Mouse (Mus musculus): ENCODE measurements around the gene Sun2. TPM values are rescaled to one million over a fixed set of nuclear protein-coding genes. Genes with fewer than 3 reads are reported as not detected.
A peak's percentile ranks its signal among the peaks of the same experiment; 100 is the strongest.

Gene Sun2
- polyA plus RNA-seq, 1 experiment from 2014 or later, result 6.8 TPM

DNA sequence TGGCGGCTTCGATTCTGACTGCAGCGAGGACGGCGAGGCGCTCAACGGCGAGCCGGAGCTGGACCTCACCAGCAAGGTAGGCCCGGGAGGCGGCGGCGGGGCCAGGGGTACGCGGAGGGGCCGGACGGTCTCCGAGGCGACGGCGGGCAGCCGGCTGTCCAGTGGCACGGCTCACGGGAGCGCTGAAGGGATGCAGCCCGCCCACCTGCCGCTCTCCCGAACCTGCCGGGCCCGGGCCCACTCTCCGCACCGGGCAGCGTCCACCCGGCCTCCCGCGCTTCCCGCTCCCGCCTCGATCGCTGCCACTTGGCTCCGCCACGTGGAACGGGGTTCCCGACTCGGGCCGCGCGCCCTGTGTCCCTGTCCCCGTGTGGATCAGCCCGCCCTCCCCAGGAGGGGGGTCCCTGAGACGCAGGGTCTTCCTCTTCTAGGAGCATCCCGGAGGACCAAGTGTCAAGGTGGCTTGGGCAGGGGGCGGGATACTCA is 51.3 kb downstream of the Sun2 start:
- no peak; the same call in 1 of the 2 replicates for ATAC-seq (ENCODE audit: insufficient number of reproducible peaks, insufficient read depth, low FRiP score, low read depth)
- Histone ChIP-seq H3K9me3 (ENCODE audit: control insufficient read depth, low read depth, low read length) (no peaks in the 10 kb centered on the region), H3K4me3 (ENCODE audit: low read depth, low read length) (peak overlapping the region; percentile 87), H3K36me3 (ENCODE audit: control insufficient read depth, insufficient read depth, low read length) (no peaks in the 10 kb centered on the region; the same call in 1 of the 2 replicates), H3K4me2 (replicated peaks; ENCODE audit: low read depth, low read length) (peak overlapping the region; percentile 98), H3K4me1 (ENCODE audit: control insufficient read depth, insufficient read depth, low read length) (peaks cover 28% of the 10 kb centered on the region), H3K27me3 (ENCODE audit: control insufficient read depth, insufficient read depth, low read length) (no peaks in the 10 kb centered on the region), H3K9ac (replicated peaks; ENCODE audit: low read depth, low read length) (peak overlapping the region; percentile 89), H3K27ac (ENCODE audit: low read length) (peak overlapping the region; percentile 72; the same call in 1 of the 2 replicates)
- WGBS, result 0% methylated on average over 47 of the region's 53 CpGs

GRCm38 (mm10) chr15:79690426-79691022 is 51.8 kb downstream of the Sun2 start, which contains the start of gene Gtpbp1:
TSS of gene Gtpbp1 (plus strand) at chr15:79690845.
- H3K27me3 ChIP-seq (ENCODE audit: control insufficient read depth, insufficient read depth, low read length), result no peaks in the 10 kb centered on the region
- peak within 1 kb of the TSS; percentile 72; the same call in 1 of the 2 replicates for H3K27ac ChIP-seq (ENCODE audit: low read length)
- H3K4me2 ChIP-seq (replicated peaks; ENCODE audit: low read depth, low read length), result peak within 1 kb of the TSS; percentile 98
- peak within 1 kb of the TSS; percentile 89 for H3K9ac ChIP-seq (replicated peaks; ENCODE audit: low read depth, low read length)
- H3K4me1 ChIP-seq (ENCODE audit: control insufficient read depth, insufficient read depth, low read length), result peaks cover 34% of the 10 kb centered on the region
- WGBS, result under 1% methylated on average over 45 of the region's 45 CpGs
- no peaks in the 10 kb centered on the region for H3K9me3 ChIP-seq (ENCODE audit: control insufficient read depth, low read depth, low read length)
- no peaks in the 10 kb centered on the region for H3K36me3 ChIP-seq (ENCODE audit: control insufficient read depth, insufficient read depth, low read length)
- peak; percentile 96 for ATAC-seq (ENCODE audit: insufficient number of reproducible peaks, insufficient read depth, low FRiP score, low read depth)
- peak within 1 kb of the TSS; percentile 87 for H3K4me3 ChIP-seq (ENCODE audit: low read depth, low read length)

DNA sequence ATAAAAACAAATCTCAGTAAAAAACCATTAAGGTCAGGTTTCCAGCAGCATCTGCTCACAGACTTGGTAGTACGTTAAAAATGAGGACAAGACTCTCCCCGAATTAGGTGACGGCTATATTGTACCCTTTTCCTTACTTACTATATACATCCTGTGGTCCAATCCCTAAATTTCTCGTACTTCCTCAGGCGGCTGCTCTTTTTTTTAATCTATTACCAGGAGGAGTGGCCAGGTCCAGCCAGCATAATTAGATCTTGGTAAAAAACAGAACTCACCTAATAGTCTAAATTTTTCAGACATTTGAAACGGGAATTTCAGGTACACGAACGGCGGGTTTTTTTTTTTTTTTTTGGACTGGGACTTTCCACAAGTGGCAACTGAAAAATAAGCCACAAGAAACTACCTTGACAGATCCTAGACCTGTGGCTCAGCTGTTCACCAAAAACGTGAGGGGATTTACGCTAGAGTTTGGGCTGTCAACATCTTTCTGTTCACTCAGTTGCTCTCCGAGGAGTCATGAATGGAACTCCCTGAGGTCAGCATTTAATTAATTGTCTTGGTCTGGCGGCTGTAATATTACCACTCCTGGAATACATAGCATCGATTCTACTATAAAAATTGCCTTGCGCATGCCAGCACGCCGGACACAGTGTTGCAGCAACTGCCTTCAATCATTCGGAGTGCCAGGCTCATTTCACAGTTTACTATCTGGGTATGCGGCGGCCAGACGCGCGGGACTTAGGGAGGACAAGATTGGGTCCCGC is 52.5 kb downstream of the Sun2 start:
- Histone ChIP-seq H3K4me3 (ENCODE audit: low read depth, low read length) (peak overlapping the region; percentile 25), H3K9ac (replicated peaks; ENCODE audit: low read depth, low read length) (no peak overlapping the region), H3K4me1 (ENCODE audit: control insufficient read depth, insufficient read depth, low read length) (peaks cover 40% of the 10 kb centered on the region), H3K27me3 (ENCODE audit: control insufficient read depth, insufficient read depth, low read length) (no peaks in the 10 kb centered on the region), H3K27ac (ENCODE audit: low read length) (no peak overlapping the region), H3K36me3 (ENCODE audit: control insufficient read depth, insufficient read depth, low read length) (no peaks in the 10 kb centered on the region), H3K9me3 (ENCODE audit: control insufficient read depth, low read depth, low read length) (no peaks in the 10 kb centered on the region), H3K4me2 (replicated peaks; ENCODE audit: low read depth, low read length) (peak overlapping the region; percentile 50)
- 14% methylated on average over 24 of the region's 24 CpGs for WGBS
- no peak for ATAC-seq (ENCODE audit: insufficient number of reproducible peaks, insufficient read depth, low FRiP score, low read depth)

- Histone ChIP-seq H3K4me3 (ENCODE audit: low read depth, low read length) (peak overlapping the region; percentile 90), H3K27ac (ENCODE audit: low read length) (peak overlapping the region; percentile 96), H3K4me2 (replicated peaks; ENCODE audit: low read depth, low read length) (peak overlapping the region; percentile 75), H3K9ac (replicated peaks; ENCODE audit: low read depth, low read length) (peak overlapping the region; percentile 86; the same call in 1 of the 2 replicates), H3K4me1 (ENCODE audit: control insufficient read depth, insufficient read depth, low read length) (peaks cover 55% of the 10 kb centered on the region), H3K27me3 (ENCODE audit: control insufficient read depth, insufficient read depth, low read length) (no peaks in the 10 kb centered on the region), H3K36me3 (ENCODE audit: control insufficient read depth, insufficient read depth, low read length) (no peaks in the 10 kb centered on the region), H3K9me3 (ENCODE audit: control insufficient read depth, low read depth, low read length) (no peaks in the 10 kb centered on the region)
- no peak for ATAC-seq (ENCODE audit: insufficient number of reproducible peaks, insufficient read depth, low FRiP score, low read depth)
- 5% methylated on average over 8 of the region's 8 CpGs for WGBS
Measured at GRCm38 (mm10) chr15:79688268-79688956, 53.9 kb downstream of the Sun2 start.

DNA sequence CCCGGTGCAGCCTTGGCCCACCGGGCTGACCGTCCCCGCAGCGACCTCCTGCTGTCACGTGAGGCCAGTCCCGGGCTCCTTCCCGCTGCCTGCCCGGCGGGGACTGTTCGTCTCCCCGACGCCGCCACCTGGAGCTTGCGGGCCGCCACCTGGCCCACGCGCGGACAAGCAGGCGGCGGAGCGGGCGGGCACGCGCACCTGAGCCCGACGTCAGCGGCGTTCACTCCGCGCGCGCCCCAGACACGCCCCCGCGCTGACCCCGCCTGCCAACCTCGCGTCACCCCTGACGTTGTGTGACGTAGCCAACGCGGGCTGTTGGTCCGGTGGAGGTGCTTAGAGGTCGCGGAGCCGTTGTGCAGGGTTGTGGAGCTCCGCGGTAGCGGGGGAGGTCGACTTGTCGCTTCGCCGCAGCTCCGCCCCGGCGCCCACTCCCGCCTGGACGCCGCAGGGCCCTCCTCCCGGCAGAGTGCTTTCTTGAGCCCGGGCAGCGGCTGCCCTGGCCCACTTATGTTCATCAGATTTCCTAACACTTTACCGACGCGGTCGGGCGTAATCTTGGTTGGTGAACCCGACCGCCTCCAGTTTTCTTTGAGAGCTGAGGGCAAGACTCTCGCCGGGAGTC is 54.6 kb downstream of the Sun2 start, which contains the start of gene Josd1:
Josd1 (minus strand) TSS at position 274 of the 622 bp plus-strand sequence.
- WGBS, result under 1% methylated on average over 72 of the region's 72 CpGs
- peak within 1 kb of the TSS; percentile 75 for H3K4me2 ChIP-seq (replicated peaks; ENCODE audit: low read depth, low read length)
- no peaks in the 10 kb centered on the region for H3K27me3 ChIP-seq (ENCODE audit: control insufficient read depth, insufficient read depth, low read length)
- ATAC-seq (ENCODE audit: insufficient number of reproducible peaks, insufficient read depth, low FRiP score, low read depth), result peak; percentile 79
- no peaks in the 10 kb centered on the region for H3K9me3 ChIP-seq (ENCODE audit: control insufficient read depth, low read depth, low read length)
- peaks cover 61% of the 10 kb centered on the region for H3K4me1 ChIP-seq (ENCODE audit: control insufficient read depth, insufficient read depth, low read length)
- H3K27ac ChIP-seq (ENCODE audit: low read length), result peak within 1 kb of the TSS; percentile 96
- no peaks in the 10 kb centered on the region for H3K36me3 ChIP-seq (ENCODE audit: control insufficient read depth, insufficient read depth, low read length)
- peak within 1 kb of the TSS; percentile 90 for H3K4me3 ChIP-seq (ENCODE audit: low read depth, low read length)
- peak within 1 kb of the TSS; percentile 86 for H3K9ac ChIP-seq (replicated peaks; ENCODE audit: low read depth, low read length)

DNA sequence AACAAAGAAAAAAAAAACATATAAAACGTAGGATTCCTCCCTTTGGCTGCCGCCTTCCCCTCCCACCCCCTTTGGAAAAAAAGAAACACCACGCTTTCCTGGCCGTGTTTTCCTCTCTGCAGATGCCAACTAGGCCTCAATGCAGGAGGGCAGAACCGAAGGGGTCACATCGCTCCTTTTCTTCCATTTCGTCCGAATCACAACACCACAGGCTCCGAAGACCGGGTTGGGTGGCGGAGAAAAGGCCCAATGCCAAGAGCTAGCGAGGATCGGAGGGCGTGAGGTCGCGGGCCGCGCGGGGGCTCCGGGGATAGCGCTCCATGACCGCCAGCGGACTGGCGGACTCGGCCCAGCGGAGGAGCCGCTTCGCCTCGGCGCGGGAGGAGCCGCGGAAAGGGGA is 55.2 kb downstream of the Sun2 start:
- ATAC-seq (ENCODE audit: insufficient number of reproducible peaks, insufficient read depth, low FRiP score, low read depth), result no peak
- WGBS, result under 1% methylated on average over 33 of the region's 33 CpGs
- H3K4me1 ChIP-seq (ENCODE audit: control insufficient read depth, insufficient read depth, low read length), result peaks cover 56% of the 10 kb centered on the region

GRCm38 (mm10) chr15:79686046-79686869 is 56.1 kb downstream of the Sun2 start:
- no peaks in the 10 kb centered on the region for H3K36me3 ChIP-seq (ENCODE audit: control insufficient read depth, insufficient read depth, low read length)
- H3K27me3 ChIP-seq (ENCODE audit: control insufficient read depth, insufficient read depth, low read length), result no peaks in the 10 kb centered on the region
- H3K27ac ChIP-seq (ENCODE audit: low read length), result no peak overlapping the region
- WGBS, result 11% methylated on average over 15 of the region's 15 CpGs
- no peak for ATAC-seq (ENCODE audit: insufficient number of reproducible peaks, insufficient read depth, low FRiP score, low read depth)
- H3K4me2 ChIP-seq (replicated peaks; ENCODE audit: low read depth, low read length), result peak overlapping the region; percentile 75
- peak overlapping the region; percentile 90 for H3K4me3 ChIP-seq (ENCODE audit: low read depth, low read length)
- peaks cover 47% of the 10 kb centered on the region for H3K4me1 ChIP-seq (ENCODE audit: control insufficient read depth, insufficient read depth, low read length)
- H3K9me3 ChIP-seq (ENCODE audit: control insufficient read depth, low read depth, low read length), result no peaks in the 10 kb centered on the region
- peak overlapping the region; percentile 86; the same call in 1 of the 2 replicates for H3K9ac ChIP-seq (replicated peaks; ENCODE audit: low read depth, low read length)

More for the DNA sequence above, 55.2 kb downstream of the Sun2 start:
- Histone ChIP-seq H3K36me3 (ENCODE audit: control insufficient read depth, insufficient read depth, low read length) (no peaks in the 10 kb centered on the region), H3K27ac (ENCODE audit: low read length) (peak overlapping the region; percentile 96), H3K27me3 (ENCODE audit: control insufficient read depth, insufficient read depth, low read length) (no peaks in the 10 kb centered on the region), H3K4me2 (replicated peaks; ENCODE audit: low read depth, low read length) (peak overlapping the region; percentile 75), H3K9ac (replicated peaks; ENCODE audit: low read depth, low read length) (peak overlapping the region; percentile 86), H3K9me3 (ENCODE audit: control insufficient read depth, low read depth, low read length) (no peaks in the 10 kb centered on the region), H3K4me3 (ENCODE audit: low read depth, low read length) (peak overlapping the region; percentile 90)
